Mouse (Mus musculus) cerebellum, adult 2 months (tissue): ENCODE measurements around the gene Morn4. TPM values are rescaled to one million over a fixed set of nuclear protein-coding genes. Genes with fewer than 3 reads are reported as not detected.
"Not testable (repeated sequence)": the region's sequence is repeated elsewhere in the genome, so short reads cannot be mapped to it uniquely, and the experiment has no call there.

Experiments
- DNase-seq, 2 experiments: peaks; one replicate each; pipeline ENCODE4 v3.0.0; 2021
- H3K27ac ChIP-seq: fragments of 200-500 bp; 2 replicates; pipeline ENCODE4 v1.5.1; 2012; ENCODE audit warnings: low read length, control low read depth, inconsistent platforms; ENCODE audit not compliant: insufficient read depth
- H3K27me3 ChIP-seq: fragments of 200-500 bp; 2 replicates; pipeline ENCODE4 v1.6.1; 2012; ENCODE audit warnings: inconsistent platforms, mild to moderate bottlenecking, low read length, moderate library complexity; ENCODE audit not compliant: control insufficient read depth, insufficient read depth
- H3K4me1 ChIP-seq: fragments of 200-500 bp; 2 replicates; pipeline ENCODE4 v1.6.1; 2011; ENCODE audit warnings: low read length; ENCODE audit not compliant: control insufficient read depth, insufficient read depth
- H3K4me3 ChIP-seq: fragments of 200-500 bp; replicated peaks from 2 replicates; pipeline ENCODE3; 2011; ENCODE audit warnings: mild to moderate bottlenecking, low read depth, low read length, control low read depth; ENCODE audit not compliant: insufficient read depth
- CTCF ChIP-seq: fragments of 200-500 bp; IDR thresholded peaks from 2 replicates; pipeline ENCODE4 v1.5.1; 2011; ENCODE audit warnings: low read depth, mild to moderate bottlenecking, control low read depth, low read length, moderate library complexity, borderline replicate concordance; ENCODE audit not compliant: insufficient read depth
- POLR2A ChIP-seq: fragments of 200-500 bp; IDR thresholded peaks from 2 replicates; pipeline ENCODE4 v1.6.1; 2011; ENCODE audit warnings: low read length, control low read depth, borderline replicate concordance; ENCODE audit not compliant: insufficient read depth
- WGBS: fragments of 180-500 bp; shearing (Covaris S2); methylation state at CpG from one replicate; pipeline ENCODE4 v1.1.7; 2018; 5-methylcytosine and 5-hydroxymethylcytosine counted together
- polyA plus RNA-seq: library from polyadenylated mRNA; depleted of rRNA; stranded (reverse); fragments of >200 nt; gene quantifications from 2 replicates; pipeline ENCODE4 v1.2.3, GENCODE M21; 2012

Gene Morn4
- polyA plus RNA-seq, 1 experiment = 44.6 TPM

DNA sequence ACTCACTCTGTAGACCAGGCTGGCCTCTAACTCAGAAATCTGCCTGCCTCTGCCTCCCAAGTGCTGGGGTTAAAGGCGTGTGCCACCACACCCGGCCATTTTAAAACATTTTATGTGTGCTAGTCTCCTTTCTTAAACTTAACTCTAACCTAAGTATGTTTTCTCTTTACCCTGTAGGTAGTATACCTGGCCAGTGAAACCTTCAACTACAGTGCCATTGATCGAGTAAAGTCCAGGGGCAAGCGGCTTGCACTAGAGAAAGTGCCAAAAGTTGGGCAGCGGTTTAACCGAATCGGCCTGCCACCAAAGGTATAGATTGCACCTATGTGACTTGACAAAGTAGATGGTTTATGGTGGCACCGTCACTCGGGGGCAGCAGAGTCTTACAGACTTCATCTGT, 18.5 kb upstream of the Morn4 start:
- DNase-seq = no peak
- no peaks in the 10 kb centered on the region for H3K27me3 ChIP-seq
- H3K4me3 ChIP-seq = no peak overlapping the region
- no peaks in the 10 kb centered on the region for H3K4me1 ChIP-seq
- no peak for TF ChIP-seq CTCF
- no peak for TF ChIP-seq POLR2A
- WGBS = 96% methylated on average over 9 of the region's 9 CpGs
- H3K27ac ChIP-seq = no peak overlapping the region

DNA sequence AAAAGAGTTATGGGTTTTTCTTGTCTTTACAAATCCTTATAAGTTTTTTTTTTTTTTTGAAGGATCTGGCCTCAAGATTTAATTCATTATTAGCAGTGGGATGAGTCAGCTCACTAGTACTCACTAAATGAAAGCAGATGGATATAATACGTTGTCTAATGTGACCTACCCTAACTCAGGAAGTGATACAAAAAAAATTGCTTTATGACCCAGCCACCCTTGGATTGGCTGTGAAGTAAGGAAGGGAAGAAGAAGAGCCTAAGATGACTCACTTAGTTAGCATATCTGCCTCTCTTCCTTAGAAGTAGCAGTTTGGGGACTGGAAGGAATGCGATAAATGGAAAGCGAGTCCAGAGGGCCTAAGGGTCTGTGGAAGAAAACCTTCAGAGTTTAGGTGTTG, 13.2 kb upstream of the Morn4 start:
- no peaks in the 10 kb centered on the region for H3K4me1 ChIP-seq
- no peak overlapping the region for H3K4me3 ChIP-seq
- H3K27ac ChIP-seq = no peak overlapping the region
- no peak for DNase-seq
- TF ChIP-seq CTCF (no peak), POLR2A (no peak)
- no peaks in the 10 kb centered on the region for H3K27me3 ChIP-seq
- 78% methylated on average over 3 of the region's 3 CpGs for WGBS

DNA sequence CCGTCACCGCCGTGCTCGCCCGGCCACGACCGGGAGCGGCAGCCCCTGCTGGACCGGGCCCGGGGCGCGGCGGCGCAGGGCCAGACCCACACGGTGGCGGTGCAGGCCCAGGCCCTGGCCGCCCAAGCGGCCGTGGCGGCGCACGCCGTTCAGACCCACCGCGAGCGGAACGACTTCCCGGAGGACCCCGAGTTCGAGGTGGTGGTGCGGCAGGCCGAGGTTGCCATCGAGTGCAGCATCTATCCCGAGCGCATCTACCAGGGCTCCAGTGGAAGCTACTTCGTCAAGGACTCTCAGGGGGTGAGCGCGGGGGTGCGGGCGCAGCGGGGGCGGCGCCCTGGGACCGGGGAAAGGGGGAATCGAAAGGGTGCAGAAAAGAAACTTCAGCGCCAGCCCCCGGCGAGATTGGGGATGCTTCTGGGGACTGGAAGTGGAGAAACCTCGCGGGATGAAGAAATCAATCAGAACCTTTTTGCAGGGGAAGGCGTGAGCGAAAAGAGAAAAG, 4.5 kb upstream of the Morn4 start:
- Histone ChIP-seq H3K27me3 (no peaks in the 10 kb centered on the region), H3K27ac (no peak overlapping the region), H3K4me3 (peak overlapping the region; percentile 61), H3K4me1 (0 out of 2 replicates have a peak, but pooled peaks cover 4% of the 10 kb centered on the region)
- no peak for DNase-seq
- 1% methylated on average over 51 of the region's 52 CpGs for WGBS
- no peak for TF ChIP-seq POLR2A

DNA sequence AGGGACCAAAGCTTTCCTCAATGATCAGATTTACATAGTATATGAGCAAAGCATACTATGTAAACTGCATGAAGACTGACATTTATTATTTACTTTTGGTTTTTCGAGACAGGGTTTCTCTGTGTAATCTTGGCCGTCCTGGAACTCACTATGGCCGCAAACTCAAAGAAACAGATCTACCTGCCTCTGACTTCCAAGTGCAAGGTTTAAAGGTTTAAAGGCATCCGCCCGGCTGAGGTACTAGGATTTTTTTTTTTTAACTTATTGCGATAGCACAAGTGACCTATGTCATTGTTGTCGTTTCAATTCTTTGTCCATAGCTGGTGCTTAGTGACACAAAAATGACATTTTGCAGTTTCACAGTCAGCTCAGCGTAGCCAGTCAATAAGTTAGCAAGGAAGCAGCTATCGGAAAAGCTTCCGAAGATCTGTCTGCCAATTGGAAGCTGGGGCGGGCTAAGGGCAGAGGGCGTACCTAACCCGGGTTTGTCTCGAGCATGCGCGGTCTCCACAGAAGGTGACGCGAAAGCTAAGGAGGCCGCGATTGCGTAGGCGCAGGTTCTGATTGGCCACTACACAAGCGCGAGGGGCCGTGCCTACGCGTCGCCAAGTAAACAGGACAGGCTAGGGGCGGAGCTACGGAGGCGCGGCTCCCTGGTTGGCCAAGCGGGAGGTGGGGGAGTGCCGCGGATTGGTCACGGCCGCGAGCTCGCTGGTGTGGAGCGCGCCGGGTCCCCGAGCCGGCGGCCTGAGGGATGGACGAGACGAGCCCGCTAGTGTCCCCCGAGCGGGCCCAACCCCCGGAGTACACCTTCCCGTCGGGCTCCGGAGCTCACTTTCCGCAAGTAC, 3.8 kb upstream of the Morn4 start, which contains the start of gene Pi4k2a:
Gene Pi4k2a (plus strand): TSS at position 723 of the 848 bp plus-strand sequence.
- under 1% methylated on average over 52 of the region's 55 CpGs for WGBS
- TF ChIP-seq CTCF = no peak
- TF ChIP-seq POLR2A = peak; percentile 42; the same call in 1 of the 2 replicates
- H3K27me3 ChIP-seq = no peaks in the 10 kb centered on the region
- H3K4me3 ChIP-seq = peak within 1 kb of the TSS; percentile 61
- H3K4me1 ChIP-seq = 0 out of 2 replicates have a peak, but pooled peaks cover 4% of the 10 kb centered on the region
- peak within 1 kb of the TSS; percentile 17; the same call in 1 of the 2 replicates for H3K27ac ChIP-seq
- peak; percentile 98 to 100 for DNase-seq

DNA sequence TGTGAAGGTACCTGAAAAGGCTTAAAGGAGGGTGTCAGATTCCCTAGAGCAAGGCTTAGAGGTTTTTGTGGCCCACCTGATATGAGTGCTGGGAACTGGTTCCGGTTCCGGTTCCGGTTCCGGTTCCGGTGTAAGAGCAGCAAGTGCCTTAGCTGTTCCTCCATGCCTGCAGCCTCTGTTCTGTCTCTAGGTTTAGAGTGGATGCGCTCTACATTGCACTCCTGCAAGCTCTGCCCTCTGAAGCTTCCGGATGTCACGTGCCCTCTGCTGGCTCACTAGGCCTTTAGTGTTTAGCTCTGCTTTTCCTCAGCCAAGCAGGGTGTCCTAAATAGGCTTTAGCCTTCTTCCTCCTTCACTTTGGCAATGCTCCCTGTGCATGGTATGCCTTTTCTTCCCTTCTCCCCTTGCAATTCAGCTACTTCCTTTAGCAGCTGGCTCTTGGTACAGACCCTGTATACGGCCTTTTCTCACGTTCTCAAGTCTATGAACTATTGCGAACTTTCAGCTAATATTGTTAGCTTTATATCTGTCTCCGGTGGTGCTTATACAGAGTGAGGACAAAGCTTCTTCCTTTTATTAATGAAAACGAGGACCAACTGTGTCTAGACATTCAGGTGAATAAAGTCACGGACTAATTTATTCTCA, 3.1 kb upstream of the Morn4 start:
- 21% methylated on average over 14 of the region's 14 CpGs for WGBS
- peak; percentile 29; the same call in 1 of the 2 replicates for TF ChIP-seq POLR2A
- no peak for TF ChIP-seq CTCF
- peak; percentile 58 to 59 for DNase-seq
- Histone ChIP-seq H3K27ac (peak overlapping the region; percentile 17; the same call in 1 of the 2 replicates), H3K27me3 (no peaks in the 10 kb centered on the region), H3K4me3 (peak overlapping the region; percentile 20), H3K4me1 (0 out of 2 replicates have a peak, but pooled peaks cover 4% of the 10 kb centered on the region)

DNA sequence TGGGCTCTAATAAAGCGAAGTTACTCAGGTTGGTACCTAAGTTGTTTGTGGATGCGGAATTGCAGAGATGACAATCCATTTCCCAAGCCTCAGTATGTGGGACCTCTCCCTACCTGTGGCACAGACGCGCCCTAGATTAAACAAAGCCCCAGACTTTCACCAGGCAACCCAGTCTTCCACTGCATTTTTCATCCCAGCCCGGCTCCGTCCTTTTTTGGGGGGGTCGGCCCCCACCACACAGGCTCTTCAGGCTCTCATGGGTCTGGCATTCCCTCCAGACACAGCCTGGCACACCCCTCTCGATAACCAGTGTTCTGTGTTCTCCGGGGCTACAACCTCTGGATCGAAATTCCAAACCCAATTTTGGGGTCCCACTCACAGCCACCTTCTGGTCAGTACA, 467 bp downstream of the Morn4 start:
- no peak for DNase-seq
- 4% methylated on average over 10 of the region's 10 CpGs for WGBS
- H3K4me3 ChIP-seq = peak overlapping the region; percentile 98
- 0 out of 2 replicates have a peak, but pooled peaks cover 4% of the 10 kb centered on the region for H3K4me1 ChIP-seq
- TF ChIP-seq CTCF (no peak), POLR2A (no peak)
- H3K27ac ChIP-seq = peak overlapping the region; percentile 13; the same call in 1 of the 2 replicates
- no peaks in the 10 kb centered on the region for H3K27me3 ChIP-seq

DNA sequence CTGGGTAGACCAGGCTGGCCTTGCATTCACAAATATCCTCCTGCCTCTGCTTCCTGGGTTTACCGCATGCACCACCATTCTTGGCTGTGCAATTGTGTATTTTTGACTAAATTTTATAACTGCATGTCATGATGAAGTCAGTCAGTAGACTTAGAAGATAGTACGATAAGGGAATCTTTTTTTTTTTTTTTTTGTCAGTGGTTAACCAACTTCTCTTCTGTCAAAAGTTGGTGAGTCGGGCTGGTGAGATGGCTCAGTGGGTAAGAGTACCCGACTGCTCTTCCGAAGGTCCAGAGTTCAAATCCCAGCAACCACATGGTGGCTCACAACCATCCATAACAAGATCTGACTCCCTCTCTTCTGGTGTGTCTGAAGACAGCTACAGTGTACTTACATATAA, 4.5 kb downstream of the Morn4 start:
- WGBS = 94% methylated on average over 5 of the region's 5 CpGs
- H3K27ac ChIP-seq, DNase-seq, H3K4me1 ChIP-seq, H3K4me3 ChIP-seq, H3K27me3 ChIP-seq: not testable (repeated sequence)

DNA sequence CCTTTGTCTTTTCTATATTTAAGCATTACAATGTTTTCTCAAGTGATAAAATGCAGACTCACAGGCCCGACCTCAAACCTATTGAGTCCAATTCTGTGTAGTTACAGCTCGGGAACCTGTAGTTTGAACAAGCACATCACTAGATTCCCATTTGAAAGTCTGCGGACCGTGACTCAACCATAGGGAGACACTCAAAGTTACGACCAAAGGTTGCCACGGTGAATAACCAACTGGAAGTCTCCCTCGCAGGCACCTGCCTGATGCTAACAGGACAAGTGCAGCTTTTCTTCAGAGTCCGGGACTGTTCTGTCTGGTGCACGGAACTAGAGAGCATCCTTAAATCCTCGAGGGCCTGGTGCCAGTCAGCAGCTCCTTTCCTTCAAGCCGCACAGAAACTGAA, 5.7 kb downstream of the Morn4 start:
- TF ChIP-seq POLR2A (no peak), CTCF (no peak)
- 63% methylated on average over 11 of the region's 11 CpGs for WGBS
- DNase-seq = no peak
- Histone ChIP-seq H3K27me3 (no peaks in the 10 kb centered on the region), H3K4me1 (no peaks in the 10 kb centered on the region), H3K27ac (no peak overlapping the region), H3K4me3 (no peak overlapping the region)
